Mouse (Mus musculus) urinary bladder, postnatal 36 days (tissue): Measurements from ENCODE around the gene Crk.

Experiments used
- DNase-seq, 2 experiments: peaks; one replicate each; pipeline ENCODE4 v3.0.0; 2022; ENCODE audit warnings: low spot score in 2 of 2, mixed read lengths in 1 of 2

Gene Crk

GRCm38 (mm10) chr11:75737806-75738476 is 58.9 kb downstream of the Crk start:
- DNase-seq = no peak

GRCm38 (mm10) chr11:75738477-75738821 is 59.4 kb downstream of the Crk start:
- DNase-seq = no peak

- no peak for DNase-seq
These were observed 61.1 kb downstream of the Crk start for GRCm38 (mm10) chr11:75740204-75740603.

- no peak for DNase-seq
These were observed 62.6 kb downstream of the Crk start for GRCm38 (mm10) chr11:75741615-75742014.

GRCm38 (mm10) chr11:75744761-75745160 is 65.7 kb downstream of the Crk start:
- no peak for DNase-seq

- no peak for DNase-seq
These were observed 71.5 kb downstream of the Crk start for GRCm38 (mm10) chr11:75750537-75750936.

GRCm38 (mm10) chr11:75751082-75751481 is 72.0 kb downstream of the Crk start:
- no peak for DNase-seq
